Mouse (Mus musculus): ENCODE measurements around the gene Rorc.

- TF ChIP-seq CTCF (IDR thresholded peaks at IDR 0.05) (no peak), EP300 (IDR thresholded peaks at IDR 0.05) (no peak)
These were observed 20.5 kb downstream of the Rorc start for GRCm38 (mm10) chr3:94393049-94393448.

Data from lung, postnatal 0 days (tissue).